Mouse (Mus musculus) T-cell, adult 66 days (primary cell): Measurements from ENCODE around the gene Magi3. TPM values are rescaled to one million over a fixed set of nuclear protein-coding genes. Genes with fewer than 3 reads are reported as not detected.

Source experiments
- total RNA-seq, 2 experiments: library from RNA; stranded (reverse); gene quantifications; 3 replicates in 1 of 2; 4 replicates in 1 of 2; pipeline ENCODE4 v1.2.4; 2023

Gene Magi3
- 10 to 100 TPM; 10.3 to 11.0 TPM for total RNA-seq

DNA sequence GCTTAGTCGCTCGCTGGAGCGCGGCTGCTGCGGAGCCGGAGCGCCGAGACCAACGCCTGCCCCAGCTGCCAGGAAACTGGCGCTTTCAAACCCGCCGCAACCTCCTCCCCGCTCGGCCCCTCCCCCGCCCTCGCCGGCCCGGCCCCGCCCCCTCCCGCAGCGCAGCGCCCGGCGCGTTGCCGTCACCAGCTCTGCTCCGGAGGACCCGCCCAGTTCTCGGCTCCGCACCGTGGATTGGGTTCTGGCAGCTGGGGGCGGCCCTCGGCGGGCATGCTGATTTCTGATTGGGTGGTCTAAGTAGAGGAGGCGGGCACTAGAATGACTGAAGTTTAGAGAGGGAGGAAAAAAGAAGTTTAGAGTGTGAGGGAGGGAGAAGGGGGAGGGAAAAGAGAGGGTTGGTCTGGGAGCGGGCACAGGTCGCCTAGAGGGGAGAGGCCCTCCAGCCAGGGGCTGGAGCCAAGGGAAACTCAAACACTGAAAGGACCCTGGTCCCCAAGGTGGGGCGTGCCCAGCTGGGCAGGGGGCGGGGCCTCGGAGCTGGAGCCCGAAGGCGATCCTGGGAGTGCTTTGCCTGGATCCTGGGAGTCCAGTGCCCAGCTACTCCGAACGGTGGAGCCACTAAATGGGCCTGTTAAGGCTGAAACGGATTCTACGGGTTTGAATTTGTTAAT lies at the start of gene Magi3:
Gene Magi3 (minus strand): TSS at position 80 of the 671 bp plus-strand sequence.

GRCm38 (mm10) chr3:103967861-103968691 lies 252.1 kb downstream of the Magi3 start, which contains the start of gene Phtf1:
Phtf1 (plus strand) TSS chr3:103968110.

